Mouse (Mus musculus) spleen, adult 2 months (tissue): Measurements from ENCODE around the gene Lzts2.

ENCODE experiments used
- CTCF ChIP-seq: fragments of 200-500 bp; IDR thresholded peaks from 2 replicates; pipeline ENCODE4 v1.5.1; 2011; ENCODE audit warnings: mild to moderate bottlenecking, inconsistent platforms; ENCODE audit not compliant: insufficient read depth, insufficient read length, insufficient replicate concordance; ENCODE audit errors: extremely low read depth
- POLR2A ChIP-seq: fragments of 200-500 bp; IDR thresholded peaks from 2 replicates; pipeline ENCODE4 v1.6.1; 2011; ENCODE audit warnings: low read depth, low read length, inconsistent platforms

- TF ChIP-seq CTCF, result no peak
- no peak for TF ChIP-seq POLR2A
Measured at GRCm38 (mm10) chr19:44976636-44977035, 37.6 kb upstream of the Lzts2 start.
